9 mouse cellular contexts compared by ENCODE assay signal in genomic region chr11:60366239-60367019, GRCm38 (mm10). TPM values are rescaled to one million over a fixed set of nuclear protein-coding genes. Genes with fewer than 3 reads are reported as not detected.
DNase-seq lines count a peak whose midpoint lies in the region; ATAC-seq and TF ChIP-seq lines count a peak whose summit lies in the region.
"Had no signal": no experiment of that assay in that cellular context is flagged by ENCODE, and none has a peak within 500 bp of the region (broad histone marks: within the 10 kb centered on the region; RNA-seq: fewer than 3 reads in every experiment).

No protein-coding gene starts in this region.

- DNase-seq in kidney, adult 2 months, result no peak
- DNase-seq in R1 (ENCODE audit: low read depth, low spot score), result peak; percentile 59
- no peak for DNase-seq in midbrain, embryonic 14.5 days
- no peak for DNase-seq in frontal cortex, adult 2 months (ENCODE audit: extremely low spot score in 1 of 2, low spot score in 1 of 2)
- no peak for DNase-seq in lung, postnatal 25 days (ENCODE audit: low spot score)
- DNase-seq: cerebellum, adult 2 months; lung, postnatal 36 days had no signal

- H3K9ac ChIP-seq in kidney, embryonic 15.5 days, result no peak overlapping the region
- no peak overlapping the region for H3K9ac ChIP-seq in embryonic facial prominence, embryonic 12.5 days
- H3K9ac ChIP-seq in midbrain, embryonic 14.5 days (replicated peaks; ENCODE audit: low read length), result no peak overlapping the region

- no peaks in the 10 kb centered on the region for H3K9me3 ChIP-seq in kidney, embryonic 15.5 days (replicated peaks)
- H3K9me3 ChIP-seq in embryonic facial prominence, embryonic 12.5 days, result no peaks in the 10 kb centered on the region
- H3K9me3 ChIP-seq in midbrain, embryonic 14.5 days (ENCODE audit: control insufficient read depth, low read length), result no peaks in the 10 kb centered on the region

- no peak for TF ChIP-seq CTCF in kidney, adult 2 months (conservative IDR thresholded peaks at IDR 0.05; ENCODE audit: insufficient read depth, insufficient read length, low read depth, low read length)

- H3K4me2 ChIP-seq in kidney, embryonic 15.5 days, result 0 out of 2 replicates have a peak overlapping the region, but pooled peaks have one; percentile 15
- H3K4me2 ChIP-seq in embryonic facial prominence, embryonic 12.5 days (replicated peaks), result peak overlapping the region; percentile 24; the same call in 1 of the 2 replicates
- no peak overlapping the region for H3K4me2 ChIP-seq in midbrain, embryonic 14.5 days (ENCODE audit: low read length)

- ATAC-seq in kidney, embryonic 15.5 days (replicated peaks; ENCODE audit: low FRiP score), result 0 out of 2 replicates have a peak, but pooled peaks have one; percentile 43
- ATAC-seq in embryonic facial prominence, embryonic 12.5 days (ENCODE audit: insufficient number of reproducible peaks, insufficient read depth, low FRiP score, low TSS enrichment), result peak; percentile 82
- no peak for ATAC-seq in midbrain, embryonic 14.5 days (ENCODE audit: low FRiP score, low TSS enrichment)

- 19% methylated on average over 16 of the region's 16 CpGs for WGBS in kidney, embryonic 15.5 days
- 34% methylated on average over 16 of the region's 16 CpGs for WGBS in kidney, adult 2 months
- 16% methylated on average over 16 of the region's 16 CpGs for WGBS in embryonic facial prominence, embryonic 12.5 days
- WGBS in midbrain, embryonic 14.5 days, result 43% methylated on average over 16 of the region's 16 CpGs

- no peaks in the 10 kb centered on the region for H3K36me3 ChIP-seq in kidney, embryonic 15.5 days
- no peaks in the 10 kb centered on the region for H3K36me3 ChIP-seq in kidney, adult 2 months (ENCODE audit: control insufficient read depth, insufficient read depth, low read length)
- no peaks in the 10 kb centered on the region for H3K36me3 ChIP-seq in embryonic facial prominence, embryonic 12.5 days
- H3K36me3 ChIP-seq in midbrain, embryonic 14.5 days (ENCODE audit: control insufficient read depth, insufficient read depth, low read length), result no peaks in the 10 kb centered on the region

- H3K27ac ChIP-seq in kidney, embryonic 15.5 days, result peak overlapping the region; percentile 48
- no peak overlapping the region for H3K27ac ChIP-seq in kidney, adult 2 months (ENCODE audit: insufficient read depth, low read depth, low read length)
- H3K27ac ChIP-seq in embryonic facial prominence, embryonic 12.5 days, result peak overlapping the region; percentile 86
- 0 out of 2 replicates have a peak overlapping the region, but pooled peaks have one; percentile 13 for H3K27ac ChIP-seq in midbrain, embryonic 14.5 days (replicated peaks; ENCODE audit: low read depth, low read length)

- no peak overlapping the region for H3K4me3 ChIP-seq in kidney, embryonic 15.5 days (replicated peaks)
- no peak overlapping the region for H3K4me3 ChIP-seq in kidney, adult 2 months (ENCODE audit: insufficient read depth, low read depth, low read length)
- no peak overlapping the region for H3K4me3 ChIP-seq in embryonic facial prominence, embryonic 12.5 days
- H3K4me3 ChIP-seq in midbrain, embryonic 14.5 days (replicated peaks; ENCODE audit: low read depth, low read length), result no peak overlapping the region

- TF ChIP-seq POLR2A in kidney, adult 2 months (IDR thresholded peaks at IDR 0.05; ENCODE audit: low read depth, low read length), result no peak

- H3K27me3 ChIP-seq in kidney, embryonic 15.5 days, result no peaks in the 10 kb centered on the region
- H3K27me3 ChIP-seq in kidney, adult 2 months (replicated peaks; ENCODE audit: control insufficient read depth, insufficient read depth, low read length), result no peaks in the 10 kb centered on the region
- no peaks in the 10 kb centered on the region for H3K27me3 ChIP-seq in embryonic facial prominence, embryonic 12.5 days
- H3K27me3 ChIP-seq in midbrain, embryonic 14.5 days (ENCODE audit: control insufficient read depth, insufficient read depth, low read length), result no peaks in the 10 kb centered on the region

- peaks cover 22% of the 10 kb centered on the region for H3K4me1 ChIP-seq in kidney, embryonic 15.5 days
- H3K4me1 ChIP-seq in kidney, adult 2 months (ENCODE audit: control insufficient read depth, insufficient read depth, low read length), result no peaks in the 10 kb centered on the region
- peaks cover 18% of the 10 kb centered on the region for H3K4me1 ChIP-seq in embryonic facial prominence, embryonic 12.5 days
- peaks cover 6% of the 10 kb centered on the region for H3K4me1 ChIP-seq in midbrain, embryonic 14.5 days (ENCODE audit: control insufficient read depth, insufficient read depth, low read length)

RNA-seq across cellular contexts. Expression of gene Drc3, which starts 13.3 kb away (rescaled TPM):
- polyA plus RNA-seq in kidney, embryonic 15.5 days (2015; fragmentation: Nextera tagmentation; extraction: Ambion mirVana), result 1.7 and 2.6 TPM in 2 replicates
- 2.6 and 2.8 TPM in 2 replicates for polyA plus RNA-seq in kidney, adult 2 months (2012; rRNA removed)
- polyA plus RNA-seq in embryonic facial prominence, embryonic 12.5 days (2016; fragmentation: Nextera tagmentation; extraction: Ambion mirVana), result 2.0 and 2.3 TPM in 2 replicates
- polyA plus RNA-seq in midbrain, embryonic 14.5 days (2014; fragmentation: Nextera tagmentation; extraction: Ambion mirVana), result 5.3 and 6.1 TPM in 2 replicates
- 11.7 and 12.5 TPM in 2 replicates for polyA plus RNA-seq in frontal cortex, adult 2 months (2012; rRNA removed)

RNA-seq across cellular contexts. Expression of gene Tom1l2, which starts 13.7 kb away (rescaled TPM):
- polyA plus RNA-seq in kidney, embryonic 15.5 days (2015; fragmentation: Nextera tagmentation; extraction: Ambion mirVana), result 27.1 and 33.1 TPM in 2 replicates
- polyA plus RNA-seq in kidney, adult 2 months (2012; rRNA removed), result 95.2 and 125 TPM in 2 replicates
- polyA plus RNA-seq in embryonic facial prominence, embryonic 12.5 days (2016; fragmentation: Nextera tagmentation; extraction: Ambion mirVana), result 28.4 and 28.7 TPM in 2 replicates
- polyA plus RNA-seq in midbrain, embryonic 14.5 days (2014; fragmentation: Nextera tagmentation; extraction: Ambion mirVana), result 48.5 and 50.9 TPM in 2 replicates
- polyA plus RNA-seq in frontal cortex, adult 2 months (2012; rRNA removed), result 187 and 204 TPM in 2 replicates

RNA-seq across cellular contexts. Expression of gene Gid4, which starts 50.5 kb away (rescaled TPM):
- polyA plus RNA-seq in kidney, embryonic 15.5 days (2015; fragmentation: Nextera tagmentation; extraction: Ambion mirVana), result 25.0 and 27.1 TPM in 2 replicates
- 24.3 and 25.5 TPM in 2 replicates for polyA plus RNA-seq in kidney, adult 2 months (2012; rRNA removed)
- polyA plus RNA-seq in embryonic facial prominence, embryonic 12.5 days (2016; fragmentation: Nextera tagmentation; extraction: Ambion mirVana), result 28.0 and 28.9 TPM in 2 replicates
- 17.0 and 26.3 TPM in 2 replicates for polyA plus RNA-seq in midbrain, embryonic 14.5 days (2014; fragmentation: Nextera tagmentation; extraction: Ambion mirVana)
- 44.8 and 49.9 TPM in 2 replicates for polyA plus RNA-seq in frontal cortex, adult 2 months (2012; rRNA removed)

RNA-seq across cellular contexts. Expression of gene Atpaf2, which starts 51.8 kb away (rescaled TPM):
- 53.6 and 55.3 TPM in 2 replicates for polyA plus RNA-seq in kidney, embryonic 15.5 days (2015; fragmentation: Nextera tagmentation; extraction: Ambion mirVana)
- 39.6 and 40.3 TPM in 2 replicates for polyA plus RNA-seq in kidney, adult 2 months (2012; rRNA removed)
- polyA plus RNA-seq in embryonic facial prominence, embryonic 12.5 days (2016; fragmentation: Nextera tagmentation; extraction: Ambion mirVana), result 48.8 and 51.9 TPM in 2 replicates
- 38.8 and 42.5 TPM in 2 replicates for polyA plus RNA-seq in midbrain, embryonic 14.5 days (2014; fragmentation: Nextera tagmentation; extraction: Ambion mirVana)
- 29.7 and 32.3 TPM in 2 replicates for polyA plus RNA-seq in frontal cortex, adult 2 months (2012; rRNA removed)
